Mouse (Mus musculus) liver, adult 2 months (tissue): Measurements from ENCODE around the gene Ckmt1.

Experiments used
- CTCF ChIP-seq: fragments of 200-500 bp; IDR thresholded peaks from 2 replicates; pipeline ENCODE4 v1.5.1; 2011; ENCODE audit warnings: low read depth, low read length, control low read depth
- POLR2A ChIP-seq: fragments of 200-500 bp; IDR thresholded peaks from 2 replicates; pipeline ENCODE4 v1.6.1; 2011; ENCODE audit warnings: low read length, control low read depth; ENCODE audit not compliant: insufficient read depth; ENCODE audit errors: extremely low read depth

GRCm38 (mm10) chr2:121374766-121375165, 17.3 kb downstream of the Ckmt1 start:
- no peak for TF ChIP-seq CTCF
- TF ChIP-seq POLR2A, result no peak
